Mouse (Mus musculus) CH12.LX (cell line): ENCODE data around the gene Opcml. TPM values are rescaled to one million over a fixed set of nuclear protein-coding genes. Genes with fewer than 3 reads are reported as not detected.

Source experiments
- DNase-seq: peaks from one replicate; pipeline ENCODE4 v3.0.0-alpha.2; 2013; ENCODE audit errors: extremely low read depth
- H3K27ac ChIP-seq: 2 replicates; pipeline ENCODE4 v1.5.1; 2012; ENCODE audit warnings: low read depth, mild to moderate bottlenecking, control low read depth, moderate library complexity; ENCODE audit not compliant: insufficient read depth
- H3K27me3 ChIP-seq: replicated peaks from 2 replicates; pipeline ENCODE3; 2012; ENCODE audit warnings: inconsistent platforms
- H3K36me3 ChIP-seq, 2 experiments: replicated peaks in 1 of 2; 2 replicates each; pipeline versions ENCODE3 to v1.6.1; 2012; ENCODE audit warnings: inconsistent platforms in 1 of 2, low read length in 1 of 2, mild to moderate bottlenecking in 1 of 2, mixed read lengths in 1 of 2, moderate library complexity in 1 of 2; ENCODE audit not compliant: control insufficient read depth in 1 of 2, insufficient read depth in 1 of 2
- H3K4me1 ChIP-seq, 2 experiments: 2 replicates each; pipeline ENCODE4 v1.6.1; 2012; ENCODE audit warnings: inconsistent platforms in 1 of 2, moderate library complexity in 1 of 2; ENCODE audit not compliant: insufficient read depth in 2 of 2, control insufficient read depth in 1 of 2
- H3K4me2 ChIP-seq: 2 replicates; pipeline ENCODE4 v1.6.1; 2012; ENCODE audit warnings: low read depth, mild to moderate bottlenecking, control low read depth; ENCODE audit not compliant: poor library complexity, insufficient read depth, severe bottlenecking
- H3K4me3 ChIP-seq, 3 experiments: fragments of 150-350 bp in 1 of 3; sonication (generic) in 1 of 3; replicated peaks in 1 of 3; 2 replicates each; pipeline versions ENCODE3 to v1.5.1; 2011 to 2012; ENCODE audit warnings: low read depth in 2 of 3, low read length in 2 of 3, mild to moderate bottlenecking in 2 of 3, moderate library complexity in 2 of 3, control low read depth in 1 of 3, improper control_type of control experiment in 1 of 3, inconsistent platforms in 1 of 3, mixed read lengths in 1 of 3; ENCODE audit not compliant: poor library complexity in 1 of 3
- H3K79me2 ChIP-seq: replicated peaks from 2 replicates; pipeline ENCODE4 v1.6.1; 2012; ENCODE audit warnings: mild to moderate bottlenecking, moderate library complexity; ENCODE audit not compliant: control insufficient read depth, poor library complexity, insufficient read depth, severe bottlenecking; ENCODE audit errors: extremely low read depth
- H3K9ac ChIP-seq: 2 replicates; pipeline ENCODE4 v1.6.1; 2012; ENCODE audit warnings: low read depth, mild to moderate bottlenecking, control low read depth, moderate library complexity; ENCODE audit not compliant: insufficient read depth
- H3K9me3 ChIP-seq: replicated peaks from 2 replicates; pipeline ENCODE3; 2012; ENCODE audit warnings: low read length, inconsistent platforms, mixed read lengths
- CTCF ChIP-seq, 2 experiments: IDR thresholded peaks in 1 of 2; conservative IDR thresholded peaks in 1 of 2; 2 replicates each; pipeline ENCODE4 v1.5.1; 2011 to 2012; ENCODE audit warnings: low read depth in 2 of 2, low read length in 2 of 2, improper control_type of control experiment in 1 of 2, inconsistent platforms in 1 of 2, mild to moderate bottlenecking in 1 of 2, moderate library complexity in 1 of 2
- ELF1 ChIP-seq: IDR thresholded peaks from 2 replicates; pipeline ENCODE4 v1.6.1; 2014; ENCODE audit warnings: low read depth, mild to moderate bottlenecking, inconsistent platforms, low read length, improper control_type of control experiment
- GABPA ChIP-seq: IDR thresholded peaks from 2 replicates; pipeline ENCODE4 v1.6.1; 2012; ENCODE audit warnings: low read depth, low read length, improper control_type of control experiment, inconsistent platforms; ENCODE audit not compliant: insufficient replicate concordance
- JUN ChIP-seq: IDR thresholded peaks from 2 replicates; pipeline ENCODE4 v1.6.1; 2011; ENCODE audit warnings: low read depth, mild to moderate bottlenecking, low read length, improper control_type of control experiment, moderate library complexity; ENCODE audit not compliant: insufficient read depth
- MAX ChIP-seq: IDR thresholded peaks from 2 replicates; pipeline ENCODE4 v1.6.1; 2011; ENCODE audit warnings: low read length, improper control_type of control experiment
- MAZ ChIP-seq: IDR thresholded peaks from 2 replicates; pipeline ENCODE4 v1.6.1; 2012; ENCODE audit warnings: low read depth, mild to moderate bottlenecking, inconsistent platforms, low read length, improper control_type of control experiment, moderate library complexity
- MEF2A ChIP-seq: IDR thresholded peaks from 2 replicates; pipeline ENCODE4 v1.6.1; 2014; ENCODE audit warnings: low read depth, mild to moderate bottlenecking, inconsistent platforms, low read length, improper control_type of control experiment, borderline replicate concordance
- MXI1 ChIP-seq: IDR thresholded peaks from 2 replicates; pipeline ENCODE4 v1.6.1; 2011; ENCODE audit warnings: mild to moderate bottlenecking, low read depth, low read length, improper control_type of control experiment
- MYC ChIP-seq: IDR thresholded peaks from 2 replicates; pipeline ENCODE4 v1.6.1; 2011; ENCODE audit warnings: low read depth, mild to moderate bottlenecking, improper control_type of control experiment, low read length
- NELFE ChIP-seq: IDR thresholded peaks from 2 replicates; pipeline ENCODE4 v1.6.1; 2011; ENCODE audit warnings: low read depth, low read length, improper control_type of control experiment
- NRF1 ChIP-seq: IDR thresholded peaks from 2 replicates; pipeline ENCODE4 v1.6.1; 2014; ENCODE audit warnings: low read depth, mild to moderate bottlenecking, inconsistent platforms, low read length, improper control_type of control experiment, moderate library complexity
- POLR2AphosphoS2 ChIP-seq: IDR thresholded peaks from 2 replicates; pipeline ENCODE4 v1.6.1; 2011; ENCODE audit warnings: low read depth, low read length, improper control_type of control experiment
- RAD21 ChIP-seq: IDR thresholded peaks from 2 replicates; pipeline ENCODE4 v1.6.1; 2011; ENCODE audit warnings: low read depth, mild to moderate bottlenecking, low read length, improper control_type of control experiment, moderate library complexity
- SIN3A ChIP-seq: IDR thresholded peaks from 2 replicates; pipeline ENCODE4 v1.6.1; 2012; ENCODE audit warnings: low read length, improper control_type of control experiment, inconsistent platforms
- SMC3 ChIP-seq: IDR thresholded peaks from 2 replicates; pipeline ENCODE4 v1.6.1; 2011; ENCODE audit warnings: low read depth, low read length, improper control_type of control experiment
- TBP ChIP-seq: conservative IDR thresholded peaks from 2 replicates; pipeline ENCODE4 v1.6.1; 2011; ENCODE audit warnings: low read depth, low read length, improper control_type of control experiment
- UBTF ChIP-seq: IDR thresholded peaks from 2 replicates; pipeline ENCODE4 v1.6.1; 2012; ENCODE audit warnings: low read depth, mild to moderate bottlenecking, inconsistent platforms, low read length, improper control_type of control experiment, moderate library complexity
- USF1 ChIP-seq: IDR thresholded peaks from 2 replicates; pipeline ENCODE4 v1.6.1; 2014; ENCODE audit warnings: low read depth, mild to moderate bottlenecking, inconsistent platforms, low read length, improper control_type of control experiment
- USF2 ChIP-seq: conservative IDR thresholded peaks from 2 replicates; pipeline ENCODE4 v1.6.1; 2011; ENCODE audit warnings: low read depth, low read length, improper control_type of control experiment
- ZC3H11A ChIP-seq: IDR thresholded peaks from 2 replicates; pipeline ENCODE4 v1.6.1; 2012; ENCODE audit warnings: low read depth, mild to moderate bottlenecking, inconsistent platforms, low read length, improper control_type of control experiment
- dilution Hi-C: fragments of 300-500 bp; cut with MboI; formaldehyde crosslinking; loops from 2 replicates; pipeline ENCODE4 v1.14.3; 2020; ENCODE audit warnings: low sequenced_read_pairs; ENCODE audit not compliant: extremely low pct_unique_long_range_greater_than_20kb, extremely low pct_ligation_motif_present
- in situ Hi-C: fragments of 300-500 bp; cut with MboI; formaldehyde crosslinking; loops from 3 replicates; pipeline ENCODE4 v1.14.3; 2019; ENCODE audit warnings: low sequenced_read_pairs, low pct_ligation_motif_present, low pct_unique_long_range_greater_than_20kb, mixed read lengths
- polyA plus RNA-seq: library from polyadenylated mRNA; unstranded; fragments of >175 nt; gene quantifications from 2 replicates; pipeline ENCODE4 v1.2.1, GENCODE M21; 2012; ENCODE audit warnings: low read depth; ENCODE audit not compliant: insufficient read length
- total RNA-seq, 2 experiments: library from RNA; depleted of rRNA; stranded (reverse); fragments of 300-350 nt in 1 of 2; fragments of >200 nt in 1 of 2; gene quantifications; 2 replicates each; pipeline ENCODE4 v1.2.3; 2012 to 2014

Gene Opcml
- total and polyA plus RNA-seq, 3 experiments, result 0.34 to 0.60 TPM; not detected in 1

DNA sequence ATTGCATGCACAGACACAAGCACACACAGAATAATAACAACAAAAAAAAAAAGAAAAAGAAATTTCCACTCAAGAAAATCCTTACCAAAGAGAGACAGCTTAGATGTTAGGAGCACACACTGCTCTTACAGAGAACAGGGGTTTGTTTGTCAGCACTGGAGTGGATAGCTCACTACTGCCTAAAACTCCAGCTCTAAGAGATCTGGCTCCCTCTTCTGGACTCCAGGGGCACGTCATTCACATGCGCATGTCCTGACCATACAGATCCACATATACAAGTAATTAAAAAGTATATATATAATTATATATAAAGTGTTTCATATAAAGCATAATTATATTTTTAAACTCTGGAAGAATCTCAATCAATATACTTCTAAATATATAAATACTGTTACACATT, 958.3 kb downstream of the Opcml start:
- H3K4me1 ChIP-seq, result no peaks in the 10 kb centered on the region
- H3K36me3 ChIP-seq, result no peaks in the 10 kb centered on the region
- no peak overlapping the region for H3K4me3 ChIP-seq
- peak; percentile 11 for DNase-seq
- no peak overlapping the region for H3K4me2 ChIP-seq
- no peaks in the 10 kb centered on the region for H3K27me3 ChIP-seq
- TF ChIP-seq POLR2AphosphoS2, result no peak
- no peak for TF ChIP-seq UBTF
- peak in 1 of 2 experiments; percentile 9; a peak in 1 of 4 replicates for TF ChIP-seq CTCF (conservative IDR thresholded peaks at IDR 0.05 in 1 of 2, IDR thresholded peaks at IDR 0.05 in 1 of 2; ENCODE audit: low read depth in 2 of 2, low read length in 2 of 2)
- TF ChIP-seq USF2, result no peak
- no peak for TF ChIP-seq ZC3H11A
- no peak for TF ChIP-seq USF1
- no peak for TF ChIP-seq GABPA
- no peak for TF ChIP-seq MAZ
- no peak for TF ChIP-seq JUN
- TF ChIP-seq NELFE, result no peak
- no peak for TF ChIP-seq NRF1
- TF ChIP-seq MYC, result no peak
- TF ChIP-seq MEF2A, result no peak
- TF ChIP-seq RAD21, result peak; percentile 20
- TF ChIP-seq SIN3A, result no peak
- TF ChIP-seq SMC3, result no peak
- no peak for TF ChIP-seq MAX
- H3K79me2 ChIP-seq, result no peaks in the 10 kb centered on the region
- no peak overlapping the region for H3K9ac ChIP-seq
- no peak overlapping the region for H3K27ac ChIP-seq
- H3K9me3 ChIP-seq, result peaks cover 3% of the 10 kb centered on the region
- in situ Hi-C loops, result no loop called here
- dilution Hi-C loops, result no loop called here

DNA sequence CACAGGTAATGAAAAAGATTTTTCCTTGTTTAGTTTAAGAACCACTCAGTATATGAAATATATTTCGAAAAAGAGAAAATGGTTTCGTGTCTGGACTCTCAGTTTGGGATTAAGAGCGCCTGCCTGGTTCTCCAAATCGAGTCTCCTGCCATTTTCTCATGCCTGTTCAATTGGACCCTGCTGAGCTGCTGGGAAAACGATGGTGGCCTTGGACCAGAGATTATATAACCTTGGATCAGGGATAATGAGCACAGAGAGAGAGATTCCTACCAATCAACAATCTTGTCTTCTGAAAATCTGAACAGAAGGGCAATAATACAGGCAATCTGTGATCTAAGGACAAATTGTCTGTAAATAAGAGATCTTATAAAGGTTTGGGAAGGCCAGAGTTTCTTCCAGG, 962.3 kb downstream of the Opcml start:
- no peak overlapping the region for H3K9ac ChIP-seq
- dilution Hi-C loops, result no loop called here
- H3K79me2 ChIP-seq, result no peaks in the 10 kb centered on the region
- H3K4me3 ChIP-seq, result no peak overlapping the region
- no peak for TF ChIP-seq ELF1
- TF ChIP-seq TBP, result no peak
- no peak for TF ChIP-seq JUN
- no peak for TF ChIP-seq MXI1
- no peak for TF ChIP-seq CTCF (conservative IDR thresholded peaks at IDR 0.05 in 1 of 2, IDR thresholded peaks at IDR 0.05 in 1 of 2; ENCODE audit: low read depth in 2 of 2, low read length in 2 of 2)
- no peak for TF ChIP-seq MYC
- no peak for TF ChIP-seq UBTF
- no peak overlapping the region for H3K4me2 ChIP-seq
- no peaks in the 10 kb centered on the region for H3K4me1 ChIP-seq
- H3K27me3 ChIP-seq, result no peaks in the 10 kb centered on the region
- no peak for DNase-seq
- H3K9me3 ChIP-seq, result peaks cover 5% of the 10 kb centered on the region
- H3K27ac ChIP-seq, result no peak overlapping the region
- no peaks in the 10 kb centered on the region for H3K36me3 ChIP-seq
- in situ Hi-C loops, result no loop called here
